Mouse (Mus musculus) liver, adult 2 months (tissue): ENCODE measurements around the gene Caskin1.

ENCODE experiments used
- CTCF ChIP-seq: fragments of 200-500 bp; IDR thresholded peaks from 2 replicates; pipeline ENCODE4 v1.5.1; 2011; ENCODE audit warnings: low read depth, low read length, control low read depth
- POLR2A ChIP-seq: fragments of 200-500 bp; IDR thresholded peaks from 2 replicates; pipeline ENCODE4 v1.6.1; 2011; ENCODE audit warnings: low read length, control low read depth; ENCODE audit not compliant: insufficient read depth; ENCODE audit errors: extremely low read depth

- TF ChIP-seq POLR2A (no peak), CTCF (no peak)
Observed at GRCm38 (mm10) chr17:24468636-24469246, 19.7 kb upstream of the Caskin1 start.
